Mouse (Mus musculus) neural tube, embryonic 13.5 days (tissue): ENCODE data around the gene Slc25a23. TPM values are rescaled to one million over a fixed set of nuclear protein-coding genes. Genes with fewer than 3 reads are reported as not detected.
A peak's percentile ranks its signal among the peaks of the same experiment; 100 is the strongest.
"Not testable (repeated sequence)": the region's sequence is repeated elsewhere in the genome, so short reads cannot be mapped to it uniquely, and the experiment has no call there.

Source experiments
- ATAC-seq: fragments of 200-750 bp; cut with Nextera tagmentation; 2 replicates; pipeline ENCODE4 v1.8.0; 2017; ENCODE audit warnings: low read depth, mild to moderate bottlenecking, moderate TSS enrichment, moderate library complexity
- H3K27ac ChIP-seq: fragments of 300-500 bp; sonication (generic); replicated peaks from 2 replicates; pipeline ENCODE4 v1.5.1; 2015; ENCODE audit warnings: moderate library complexity, mild to moderate bottlenecking, inconsistent platforms
- H3K27me3 ChIP-seq: fragments of 300-500 bp; sonication (generic); 2 replicates; pipeline ENCODE4 v1.6.1; 2015; ENCODE audit warnings: mild to moderate bottlenecking, inconsistent platforms
- H3K36me3 ChIP-seq: fragments of 300-500 bp; sonication (generic); 2 replicates; pipeline ENCODE4 v1.6.1; 2015; ENCODE audit warnings: mild to moderate bottlenecking, inconsistent platforms
- H3K4me1 ChIP-seq: fragments of 300-500 bp; sonication (generic); replicated peaks from 2 replicates; pipeline ENCODE4 v1.6.1; 2015; ENCODE audit warnings: inconsistent platforms
- H3K4me2 ChIP-seq: fragments of 300-500 bp; sonication (generic); 2 replicates; pipeline ENCODE4 v1.6.1; 2015; ENCODE audit warnings: inconsistent platforms, mild to moderate bottlenecking, moderate library complexity
- H3K4me3 ChIP-seq: fragments of 300-500 bp; sonication (generic); 2 replicates; pipeline ENCODE4 v1.5.1; 2015; ENCODE audit warnings: mild to moderate bottlenecking, inconsistent platforms
- H3K9ac ChIP-seq: fragments of 300-500 bp; sonication (generic); 2 replicates; pipeline ENCODE4 v1.6.1; 2015; ENCODE audit warnings: moderate library complexity, mild to moderate bottlenecking, inconsistent platforms
- H3K9me3 ChIP-seq: fragments of 300-500 bp; sonication (generic); 2 replicates; pipeline ENCODE4 v1.6.1; 2016; ENCODE audit warnings: inconsistent platforms
- WGBS: fragments of 180-500 bp; shearing (Covaris S2); methylation state at CpG from one replicate; pipeline ENCODE4 v1.1.7; 2015; 5-methylcytosine and 5-hydroxymethylcytosine counted together
- polyA plus RNA-seq: library from polyadenylated mRNA; unstranded; fragments of >200 nt; fragmentation: Nextera tagmentation; extraction: Ambion mirVana; gene quantifications from 2 replicates; pipeline ENCODE4 v1.2.1, GENCODE M21; 2015

Slc25a23 gene
- polyA plus RNA-seq, 1 experiment from 2014 or later: 29.5 TPM

GRCm38 (mm10) chr17:57066908-57067307 is 7.2 kb upstream of the Slc25a23 start:
- ATAC-seq: no peak
- H3K4me2 ChIP-seq: no peak overlapping the region
- no peaks in the 10 kb centered on the region for H3K36me3 ChIP-seq
- peaks cover 11% of the 10 kb centered on the region for H3K4me1 ChIP-seq
- no peak overlapping the region for H3K27ac ChIP-seq
- H3K4me3 ChIP-seq: no peak overlapping the region
- no peak overlapping the region for H3K9ac ChIP-seq
- peaks cover 38% of the 10 kb centered on the region for H3K27me3 ChIP-seq
- H3K9me3 ChIP-seq: no peaks in the 10 kb centered on the region
- 60% methylated on average over 5 of the region's 5 CpGs for WGBS

- H3K4me1 ChIP-seq: peaks cover 36% of the 10 kb centered on the region
- 11% methylated on average over 8 of the region's 8 CpGs for WGBS
- H3K4me2 ChIP-seq: no peak overlapping the region
- peaks cover 49% of the 10 kb centered on the region for H3K27me3 ChIP-seq
- H3K4me3 ChIP-seq: no peak overlapping the region
- no peaks in the 10 kb centered on the region for H3K36me3 ChIP-seq
- H3K9ac ChIP-seq: no peak overlapping the region
- no peaks in the 10 kb centered on the region for H3K9me3 ChIP-seq
- no peak overlapping the region for H3K27ac ChIP-seq
- ATAC-seq: no peak
Observed at GRCm38 (mm10) chr17:57063031-57063430, 3.4 kb upstream of the Slc25a23 start.

- H3K27me3 ChIP-seq: peaks cover 49% of the 10 kb centered on the region
Observed at GRCm38 (mm10) chr17:57062548-57062947, 2.9 kb upstream of the Slc25a23 start.

GRCm38 (mm10) chr17:57062011-57062521 is 2.4 kb upstream of the Slc25a23 start:
- 2% methylated on average over 38 of the region's 39 CpGs for WGBS
- Histone ChIP-seq H3K4me1 (peaks cover 37% of the 10 kb centered on the region), H3K27ac (no peak overlapping the region), H3K4me3 (peak overlapping the region; percentile 27), H3K9me3 (no peaks in the 10 kb centered on the region), H3K4me2 (peak overlapping the region; percentile 50), H3K36me3 (no peaks in the 10 kb centered on the region), H3K27me3 (peaks cover 49% of the 10 kb centered on the region), H3K9ac (0 out of 2 replicates have a peak overlapping the region, but pooled peaks have one; percentile 22)
- ATAC-seq: no peak

More at GRCm38 (mm10) chr17:57062548-57062947, 2.9 kb upstream of the Slc25a23 start:
- no peaks in the 10 kb centered on the region for H3K9me3 ChIP-seq
- H3K4me1 ChIP-seq: peaks cover 37% of the 10 kb centered on the region
- 0% methylated on average over 22 of the region's 22 CpGs for WGBS
- no peaks in the 10 kb centered on the region for H3K36me3 ChIP-seq
- H3K27ac ChIP-seq: no peak overlapping the region
- H3K9ac ChIP-seq: 0 out of 2 replicates have a peak overlapping the region, but pooled peaks have one; percentile 22
- H3K4me3 ChIP-seq: peak overlapping the region; percentile 27; the same call in 1 of the 2 replicates
- no peak for ATAC-seq
- peak overlapping the region; percentile 50 for H3K4me2 ChIP-seq

GRCm38 (mm10) chr17:57061069-57061468 is 1.4 kb upstream of the Slc25a23 start:
- Histone ChIP-seq H3K27me3 (peaks cover 47% of the 10 kb centered on the region), H3K4me1 (peaks cover 37% of the 10 kb centered on the region), H3K36me3 (peaks cover 6% of the 10 kb centered on the region), H3K9ac (peak overlapping the region; percentile 87; the same call in 1 of the 2 replicates), H3K4me3 (peak overlapping the region; percentile 82), H3K9me3 (no peaks in the 10 kb centered on the region), H3K4me2 (peak overlapping the region; percentile 56), H3K27ac (no peak overlapping the region)
- ATAC-seq: no peak
- 35% methylated on average over 10 of the region's 10 CpGs for WGBS

GRCm38 (mm10) chr17:57060231-57060801 is 653 bp upstream of the Slc25a23 start:
- H3K4me3 ChIP-seq: peak overlapping the region; percentile 82
- peak overlapping the region; percentile 56 for H3K4me2 ChIP-seq
- ATAC-seq: peak; percentile 91
- H3K4me1 ChIP-seq: peaks cover 35% of the 10 kb centered on the region
- under 1% methylated on average over 44 of the region's 44 CpGs for WGBS
- peaks cover 43% of the 10 kb centered on the region for H3K27me3 ChIP-seq
- no peaks in the 10 kb centered on the region for H3K9me3 ChIP-seq
- H3K36me3 ChIP-seq: peaks cover 14% of the 10 kb centered on the region
- peak overlapping the region; percentile 87 for H3K9ac ChIP-seq
- peak overlapping the region; percentile 90 for H3K27ac ChIP-seq

- WGBS: 1% methylated on average over 16 of the region's 22 CpGs
- ATAC-seq: peak; percentile 9
Observed at GRCm38 (mm10) chr17:57058891-57059485, 675 bp downstream of the Slc25a23 start, which contains the start of gene Crb3. Gene Crb3, plus strand, starts transcription at chr17:57059105.

GRCm38 (mm10) chr17:57056246-57056645 is 3.4 kb downstream of the Slc25a23 start:
- peaks cover 22% of the 10 kb centered on the region for H3K4me1 ChIP-seq
- no peak for ATAC-seq
- H3K9me3 ChIP-seq: no peaks in the 10 kb centered on the region
- H3K4me2 ChIP-seq: no peak overlapping the region
- H3K9ac ChIP-seq: no peak overlapping the region
- WGBS: 91% methylated on average over 3 of the region's 3 CpGs
- peaks cover 52% of the 10 kb centered on the region for H3K36me3 ChIP-seq
- peaks cover 4% of the 10 kb centered on the region for H3K27me3 ChIP-seq
- no peak overlapping the region for H3K4me3 ChIP-seq
- no peak overlapping the region for H3K27ac ChIP-seq

More at GRCm38 (mm10) chr17:57058891-57059485, 675 bp downstream of the Slc25a23 start, which contains the start of gene Crb3:
- Histone ChIP-seq H3K27me3 (peaks cover 30% of the 10 kb centered on the region), H3K27ac (peak within 1 kb of the TSS; percentile 90), H3K4me1 (peaks cover 33% of the 10 kb centered on the region), H3K4me3 (peak within 1 kb of the TSS; percentile 82), H3K9ac (peak within 1 kb of the TSS; percentile 87), H3K9me3 (no peaks in the 10 kb centered on the region), H3K4me2 (peak within 1 kb of the TSS; percentile 56), H3K36me3 (peaks cover 25% of the 10 kb centered on the region)

- ATAC-seq, H3K9ac ChIP-seq, H3K9me3 ChIP-seq, H3K4me2 ChIP-seq, H3K4me3 ChIP-seq, H3K27ac ChIP-seq, H3K27me3 ChIP-seq, H3K4me1 ChIP-seq: not testable (repeated sequence)
- WGBS: 87% methylated on average over 4 of the region's 4 CpGs
- peaks cover 84% of the 10 kb centered on the region for H3K36me3 ChIP-seq
Observed at GRCm38 (mm10) chr17:57051679-57052078, 8.0 kb downstream of the Slc25a23 start.

- peaks cover 78% of the 10 kb centered on the region for H3K36me3 ChIP-seq
- WGBS: 93% methylated on average over 3 of the region's 3 CpGs
Observed at GRCm38 (mm10) chr17:57048816-57049215, 10.8 kb downstream of the Slc25a23 start.

GRCm38 (mm10) chr17:57047406-57047805 is 12.3 kb downstream of the Slc25a23 start:
- Histone ChIP-seq H3K36me3 (peaks cover 64% of the 10 kb centered on the region), H3K27ac (no peak overlapping the region), H3K9me3 (no peaks in the 10 kb centered on the region), H3K9ac (no peak overlapping the region), H3K4me1 (no peaks in the 10 kb centered on the region), H3K4me3 (no peak overlapping the region), H3K4me2 (no peak overlapping the region), H3K27me3 (no peaks in the 10 kb centered on the region)
- whole genome bisulfite sequencing: 39% methylated on average over 5 of the region's 5 CpGs
- ATAC-seq: 0 out of 2 replicates have a peak, but pooled peaks have one; percentile 14

More at GRCm38 (mm10) chr17:57048816-57049215, 10.8 kb downstream of the Slc25a23 start:
- no peak overlapping the region for H3K27ac ChIP-seq
- no peaks in the 10 kb centered on the region for H3K4me1 ChIP-seq
- H3K27me3 ChIP-seq: no peaks in the 10 kb centered on the region
- H3K4me2 ChIP-seq: no peak overlapping the region
- H3K9ac ChIP-seq: no peak overlapping the region
- H3K9me3 ChIP-seq: no peaks in the 10 kb centered on the region
- H3K4me3 ChIP-seq: no peak overlapping the region
- no peak for ATAC-seq

- no peak for ATAC-seq
- H3K4me3 ChIP-seq: no peak within 1 kb of the TSS
- H3K4me2 ChIP-seq: no peak within 1 kb of the TSS
- no peak within 1 kb of the TSS for H3K9ac ChIP-seq
- H3K4me1 ChIP-seq: no peaks in the 10 kb centered on the region
- no peak within 1 kb of the TSS for H3K27ac ChIP-seq
- WGBS: 75% methylated on average over 8 of the region's 8 CpGs
- H3K9me3 ChIP-seq: no peaks in the 10 kb centered on the region
- H3K36me3 ChIP-seq: peaks cover 19% of the 10 kb centered on the region
- peaks cover 22% of the 10 kb centered on the region for H3K27me3 ChIP-seq
Observed at GRCm38 (mm10) chr17:57041554-57041953, 18.1 kb downstream of the Slc25a23 start, which contains the start of gene Slc25a41. Gene Slc25a41, minus strand, starts transcription at chr17:57041654.
